In the genomic region with DNA sequence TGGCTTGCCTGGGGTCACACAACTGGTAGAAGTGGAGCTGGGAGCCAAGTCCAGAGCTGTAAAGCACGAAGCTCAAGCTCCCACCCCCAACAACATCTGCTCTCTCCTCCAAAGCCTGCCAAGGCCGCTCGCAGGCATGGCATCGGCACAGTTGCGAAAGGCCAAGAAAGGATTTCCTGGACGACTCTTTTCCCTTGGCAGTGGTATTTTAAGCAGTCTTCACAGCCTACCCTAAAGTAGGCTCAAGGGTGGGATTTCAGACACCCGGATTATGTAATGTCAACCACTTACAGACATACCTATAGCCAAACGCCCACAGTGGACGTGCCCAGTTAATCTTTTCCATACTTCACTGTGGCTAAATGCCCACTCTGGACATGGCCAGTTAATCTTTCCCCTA, we compare ENCODE assay signal across 13 mouse cellular contexts.
DNase-seq lines count a peak whose midpoint lies in the region; ATAC-seq and TF ChIP-seq lines count a peak whose summit lies in the region.
"Had no signal": no experiment of that assay in that cellular context is flagged by ENCODE, and none has a peak within 500 bp of the region (broad histone marks: within the 10 kb centered on the region; RNA-seq: fewer than 3 reads in every experiment).

No protein-coding gene starts in this region.

- H3K27ac ChIP-seq in limb, embryonic 15.5 days = no peak overlapping the region
- H3K27ac ChIP-seq: embryonic facial prominence, embryonic 12.5 days; kidney, postnatal 0 days; neural tube, embryonic 15.5 days had no signal

- no peaks in the 10 kb centered on the region for H3K27me3 ChIP-seq in limb, embryonic 15.5 days
- H3K27me3 ChIP-seq: embryonic facial prominence, embryonic 12.5 days; neural tube, embryonic 15.5 days had no signal

- TF ChIP-seq POLR2A in lung, adult 2 months (IDR thresholded peaks at IDR 0.05; ENCODE audit: borderline replicate concordance, extremely low read depth, low read depth, low read length) = no peak
- no peak for TF ChIP-seq POLR2A in brain, embryonic 14.5 days (IDR thresholded peaks at IDR 0.05; ENCODE audit: borderline replicate concordance, extremely low read depth, insufficient read depth, insufficient read length, poor library complexity, severe bottlenecking)

- H3K36me3 ChIP-seq in limb, embryonic 15.5 days = no peaks in the 10 kb centered on the region
- H3K36me3 ChIP-seq: embryonic facial prominence, embryonic 12.5 days; neural tube, embryonic 15.5 days had no signal

- no peak for TF ChIP-seq CTCF in lung, adult 2 months (IDR thresholded peaks at IDR 0.05; ENCODE audit: insufficient read depth, low read length)
- TF ChIP-seq CTCF in brain, embryonic 14.5 days (IDR thresholded peaks at IDR 0.05; ENCODE audit: borderline replicate concordance, extremely low read depth, insufficient read depth, insufficient read length) = no peak

- H3K9ac ChIP-seq in limb, embryonic 15.5 days = no peak overlapping the region
- H3K9ac ChIP-seq: embryonic facial prominence, embryonic 12.5 days; neural tube, embryonic 15.5 days had no signal

- no peak for ATAC-seq in cerebellum, adult (ENCODE audit: insufficient number of reproducible peaks, low FRiP score, low TSS enrichment)
- peak; percentile 70 for ATAC-seq in limb, embryonic 15.5 days (ENCODE audit: insufficient number of reproducible peaks, low FRiP score, low TSS enrichment, low read depth)
- no peak for ATAC-seq in erythroblast, adult 5-6 weeks (replicated peaks; ENCODE audit: low FRiP score, poor library complexity, severe bottlenecking)
- ATAC-seq in megakaryocyte progenitor cell, adult 5-6 weeks (replicated peaks; ENCODE audit: poor library complexity) = no peak

- DNase-seq in cerebellum, postnatal 14 days = peak; percentile 71 to 72
- peak; percentile 18 to 29 for DNase-seq in lung, adult 18-20 months
- DNase-seq in lung, adult 2 months = no peak
- DNase-seq in brain, embryonic 14.5 days (ENCODE audit: low read depth) = peak; percentile 59
- DNase-seq: cerebellum, adult 11 months had no signal

- no peaks in the 10 kb centered on the region for H3K9me3 ChIP-seq in limb, embryonic 15.5 days
- H3K9me3 ChIP-seq: embryonic facial prominence, embryonic 12.5 days; neural tube, embryonic 15.5 days had no signal

- H3K4me1 ChIP-seq in lung, adult 2 months (ENCODE audit: control insufficient read depth, insufficient read depth, low read length) = no peaks in the 10 kb centered on the region
- H3K4me1 ChIP-seq in limb, embryonic 15.5 days = 0 out of 2 replicates have a peak, but pooled peaks cover 3% of the 10 kb centered on the region
- H3K4me1 ChIP-seq: embryonic facial prominence, embryonic 12.5 days had no signal

- H3K4me3 ChIP-seq in lung, adult 2 months (replicated peaks; ENCODE audit: extremely low read depth, low read depth, low read length) = no peak overlapping the region
- H3K4me3 ChIP-seq in limb, embryonic 15.5 days = no peak overlapping the region
- H3K4me3 ChIP-seq: embryonic facial prominence, embryonic 12.5 days; neural tube, embryonic 15.5 days had no signal

- no peak overlapping the region for H3K4me2 ChIP-seq in limb, embryonic 15.5 days
- H3K4me2 ChIP-seq: embryonic facial prominence, embryonic 12.5 days; midbrain, embryonic 11.5 days; neural tube, embryonic 15.5 days had no signal

- 42% methylated on average over 9 of the region's 9 CpGs for whole genome bisulfite sequencing in lung, adult 2 months
- 60% methylated on average over 9 of the region's 9 CpGs for WGBS in limb, embryonic 15.5 days
